Mouse (Mus musculus) heart, postnatal 25 days (tissue): ENCODE data around the gene Cyp11a1. TPM values are rescaled to one million over a fixed set of nuclear protein-coding genes. Genes with fewer than 3 reads are reported as not detected.

Experiments used
- DNase-seq: peaks from one replicate; pipeline ENCODE4 v3.0.0; 2022; ENCODE audit warnings: low spot score
- intact Hi-C: fragments of 180-260 bp; cut with DNase I; formaldehyde crosslinking; loops from one replicate; pipeline ENCODE4 v1.15.1; 2025
- total RNA-seq, 2 experiments: library from RNA; stranded (reverse); gene quantifications; 2 replicates each; pipeline ENCODE4 v1.2.3; 2021

Gene Cyp11a1
- total RNA-seq, 2 experiments from 2014 or later: not detected

- no peak for DNase-seq
- intact Hi-C loops: loop anchor here (5.0 kb wide), 1 partner anchor 34 kb away; no protein-coding TSS in a partner anchor
These were observed 34.8 kb upstream of the Cyp11a1 start for GRCm38 (mm10) chr9:57971413-57971812.

GRCm38 (mm10) chr9:57972141-57972591, 34.0 kb upstream of the Cyp11a1 start:
- no peak for DNase-seq
- intact Hi-C loops: loop anchor here (2.0 to 5.0 kb wide), 2 partner anchors 17 to 35 kb away; no protein-coding TSS in a partner anchor

- no peak for DNase-seq
- intact Hi-C loops: loop anchor here (2.0 to 5.0 kb wide), 2 partner anchors 16 to 36 kb away; no protein-coding TSS in a partner anchor
These were observed 33.3 kb upstream of the Cyp11a1 start for GRCm38 (mm10) chr9:57972776-57973439.

GRCm38 (mm10) chr9:57973440-57974066, 32.7 kb upstream of the Cyp11a1 start:
- intact Hi-C loops: loop anchor here (2.0 to 5.0 kb wide), 2 partner anchors 15 to 36 kb away; no protein-coding TSS in a partner anchor
- no peak for DNase-seq

GRCm38 (mm10) chr9:57974221-57974620, 32.0 kb upstream of the Cyp11a1 start:
- intact Hi-C loops: loop anchor here (5.0 kb wide), 1 partner anchor 37 kb away; no protein-coding TSS in a partner anchor
- DNase-seq: no peak

GRCm38 (mm10) chr9:57975200-57975821, 30.9 kb upstream of the Cyp11a1 start:
- DNase-seq: no peak
- intact Hi-C loops: no loop called here

GRCm38 (mm10) chr9:57978025-57978424, 28.2 kb upstream of the Cyp11a1 start:
- DNase-seq: no peak
- intact Hi-C loops: no loop called here

GRCm38 (mm10) chr9:57978858-57979257, 27.4 kb upstream of the Cyp11a1 start:
- DNase-seq: no peak
- intact Hi-C loops: no loop called here

- intact Hi-C loops: no loop called here
- no peak for DNase-seq
These were observed 25.6 kb upstream of the Cyp11a1 start for GRCm38 (mm10) chr9:57980570-57980969.

- intact Hi-C loops: no loop called here
- DNase-seq: no peak
These were observed 20.9 kb upstream of the Cyp11a1 start for GRCm38 (mm10) chr9:57985304-57985703.

GRCm38 (mm10) chr9:57986293-57986692, 19.9 kb upstream of the Cyp11a1 start:
- DNase-seq: no peak
- intact Hi-C loops: no loop called here

GRCm38 (mm10) chr9:57988098-57988497, 18.1 kb upstream of the Cyp11a1 start:
- intact Hi-C loops: loop anchor here (2.0 kb wide), 1 partner anchor 15 kb away; no protein-coding TSS in a partner anchor
- DNase-seq: no peak

GRCm38 (mm10) chr9:57989309-57989708, 16.9 kb upstream of the Cyp11a1 start:
- intact Hi-C loops: loop anchor here (2.0 kb wide), 1 partner anchor 17 kb away; no protein-coding TSS in a partner anchor
- DNase-seq: no peak

GRCm38 (mm10) chr9:57990438-57991110, 15.6 kb upstream of the Cyp11a1 start:
- DNase-seq: no peak
- intact Hi-C loops: no loop called here

GRCm38 (mm10) chr9:57992060-57992459, 14.2 kb upstream of the Cyp11a1 start:
- intact Hi-C loops: loop anchor here (1.0 kb wide), 1 partner anchor 57 kb away; no protein-coding TSS in a partner anchor
- no peak for DNase-seq

- no peak for DNase-seq
- intact Hi-C loops: loop anchor here (1.0 kb wide), 1 partner anchor 58 kb away; no protein-coding TSS in a partner anchor
These were observed 13.2 kb upstream of the Cyp11a1 start for GRCm38 (mm10) chr9:57992781-57993591.

- intact Hi-C loops: loop anchor here (5.0 kb wide), 1 partner anchor 233 kb away; no protein-coding TSS in a partner anchor
- DNase-seq: no peak
These were observed 10.9 kb upstream of the Cyp11a1 start for GRCm38 (mm10) chr9:57995282-57995681.

- DNase-seq: no peak
- intact Hi-C loops: loop anchor here (1.0 to 5.0 kb wide), 4 partner anchors 62 to 339 kb away; no protein-coding TSS in a partner anchor
These were observed 8.6 kb upstream of the Cyp11a1 start for GRCm38 (mm10) chr9:57997511-57998031.
